Mouse (Mus musculus) brown adipose tissue, adult 24 weeks (tissue): ENCODE measurements around the gene Slc12a9. TPM values are rescaled to one million over a fixed set of nuclear protein-coding genes. Genes with fewer than 3 reads are reported as not detected.
"Not testable (repeated sequence)": the region's sequence is repeated elsewhere in the genome, so short reads cannot be mapped to it uniquely, and the experiment has no call there.

Experiments
- H3K27ac ChIP-seq: fragments of 200-500 bp; replicated peaks from 2 replicates; pipeline ENCODE4 v1.5.1; 2012; ENCODE audit warnings: low read depth, mild to moderate bottlenecking, low read length
- H3K4me1 ChIP-seq: fragments of 200-500 bp; 2 replicates; pipeline ENCODE4 v1.6.1; 2012; ENCODE audit warnings: low read length, mixed read lengths; ENCODE audit not compliant: control insufficient read depth, insufficient read depth, insufficient read length
- H3K4me3 ChIP-seq: fragments of 200-500 bp; 2 replicates; pipeline ENCODE4 v1.5.1; 2012; ENCODE audit warnings: low read depth, mild to moderate bottlenecking, low read length, moderate library complexity; ENCODE audit not compliant: insufficient read depth
- polyA plus RNA-seq: library from polyadenylated mRNA; stranded (reverse); fragments of >200 nt; gene quantifications from 2 replicates; pipeline ENCODE4 v1.2.4, GENCODE M21; 2012; ENCODE audit not compliant: missing spikeins, insufficient read depth, insufficient read length

The Slc12a9 gene
- polyA plus RNA-seq, 1 experiment = 2.5 TPM

DNA sequence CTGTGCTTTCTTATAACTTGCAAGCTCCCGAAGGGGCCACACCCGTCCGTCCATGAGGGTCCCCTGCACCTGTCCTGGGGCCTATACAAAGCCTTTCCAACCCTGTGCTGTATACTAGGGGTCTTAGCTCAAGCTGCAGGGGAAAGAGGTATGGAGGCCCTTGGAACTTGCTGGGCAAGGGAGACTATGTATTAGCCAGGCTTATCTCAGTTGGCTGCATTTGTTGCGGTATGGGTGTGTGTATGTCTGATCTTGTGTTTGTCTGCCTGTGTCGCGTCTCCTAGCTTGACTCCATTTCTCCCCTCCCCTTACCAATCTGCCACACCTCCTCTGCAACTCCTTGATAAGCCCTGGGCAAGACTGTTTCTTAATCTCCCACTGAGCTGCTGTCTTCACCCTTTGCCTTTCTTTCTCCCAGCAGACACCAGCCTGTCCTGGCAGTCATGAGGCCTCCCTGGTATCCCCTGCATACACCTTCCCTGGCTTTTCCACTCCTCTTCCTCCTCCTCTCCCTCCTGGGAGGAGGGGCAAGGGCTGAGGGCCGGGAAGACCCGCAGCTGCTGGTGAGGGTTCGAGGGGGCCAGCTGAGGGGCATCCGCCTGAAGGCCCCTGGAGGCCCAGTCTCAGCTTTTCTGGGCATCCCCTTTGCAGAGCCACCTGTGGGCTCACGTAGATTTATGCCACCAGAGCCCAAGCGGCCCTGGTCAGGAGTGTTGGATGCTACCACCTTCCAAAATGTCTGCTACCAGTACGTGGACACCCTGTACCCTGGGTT is 43.6 kb downstream of the Slc12a9 start:
- H3K4me3 ChIP-seq = peak overlapping the region; percentile 2; the same call in 1 of the 2 replicates

GRCm38 (mm10) chr5:137288999-137289470 is 44.4 kb downstream of the Slc12a9 start:
- Histone ChIP-seq H3K4me1 (no peaks in the 10 kb centered on the region; the same call in 1 of the 2 replicates), H3K27ac (no peak overlapping the region), H3K4me3 (peak overlapping the region; percentile 2; the same call in 1 of the 2 replicates)

More for the DNA sequence above, 43.6 kb downstream of the Slc12a9 start:
- no peaks in the 10 kb centered on the region; the same call in 1 of the 2 replicates for H3K4me1 ChIP-seq
- H3K27ac ChIP-seq = no peak overlapping the region

GRCm38 (mm10) chr5:137287953-137288743 is 45.2 kb downstream of the Slc12a9 start:
- Histone ChIP-seq H3K4me3 (peak overlapping the region; percentile 51), H3K27ac (no peak overlapping the region), H3K4me1 (no peaks in the 10 kb centered on the region; the same call in 1 of the 2 replicates)

DNA sequence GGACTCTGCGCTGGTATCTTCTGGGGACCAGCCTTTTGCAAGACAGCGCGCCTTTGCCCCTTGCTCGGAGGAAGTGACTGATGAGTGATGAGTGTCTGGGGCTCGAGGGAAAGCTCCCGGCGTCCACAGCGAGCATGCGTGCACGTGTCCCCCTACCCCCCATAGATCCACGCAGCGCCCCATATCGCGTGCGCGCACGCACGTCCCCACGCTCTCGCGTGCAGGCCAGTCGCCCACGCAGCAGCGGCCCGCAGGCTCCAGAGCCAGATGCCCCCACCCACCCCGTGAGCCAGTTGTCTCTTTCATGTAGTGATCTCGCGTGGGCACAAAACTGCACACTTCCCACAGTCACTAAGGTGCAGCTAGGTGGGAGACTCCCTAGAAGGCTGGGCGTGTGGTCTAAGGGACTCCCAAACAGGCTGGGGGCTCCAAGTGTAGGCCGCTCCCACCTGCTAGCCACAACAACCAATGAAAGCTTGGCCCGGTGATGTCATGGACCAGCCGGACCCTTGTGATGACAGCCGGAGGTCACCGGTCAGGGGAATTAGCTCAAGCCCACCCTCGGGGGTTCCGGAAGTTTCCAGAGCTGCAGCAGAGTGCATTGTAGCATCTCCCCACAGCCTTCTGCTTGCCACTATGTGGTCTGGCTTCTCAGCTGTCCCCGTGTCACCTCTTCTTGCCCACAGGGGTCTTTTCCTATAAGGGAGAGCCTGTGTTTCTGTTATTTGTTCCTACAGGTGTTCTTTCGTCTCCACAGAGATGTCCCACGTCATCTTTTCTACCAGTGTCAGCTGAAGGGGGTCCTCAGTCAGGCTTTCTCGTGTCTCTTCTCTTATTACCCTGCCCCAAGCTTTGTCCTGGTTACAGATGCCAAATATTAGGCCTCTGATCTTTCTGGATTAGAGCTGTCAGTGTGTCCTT is 46.1 kb downstream of the Slc12a9 start, which contains the start of gene Ache:
Ache (plus strand) TSS at position 488 of the 921 bp plus-strand sequence.
- H3K4me3 ChIP-seq = peak within 1 kb of the TSS; percentile 51
- H3K4me1 ChIP-seq = no peaks in the 10 kb centered on the region
- H3K27ac ChIP-seq = no peak within 1 kb of the TSS

- Histone ChIP-seq H3K4me3 (no peak overlapping the region), H3K27ac (no peak overlapping the region), H3K4me1 (no peaks in the 10 kb centered on the region)
Observed at GRCm38 (mm10) chr5:137286655-137287031, 46.8 kb downstream of the Slc12a9 start.

DNA sequence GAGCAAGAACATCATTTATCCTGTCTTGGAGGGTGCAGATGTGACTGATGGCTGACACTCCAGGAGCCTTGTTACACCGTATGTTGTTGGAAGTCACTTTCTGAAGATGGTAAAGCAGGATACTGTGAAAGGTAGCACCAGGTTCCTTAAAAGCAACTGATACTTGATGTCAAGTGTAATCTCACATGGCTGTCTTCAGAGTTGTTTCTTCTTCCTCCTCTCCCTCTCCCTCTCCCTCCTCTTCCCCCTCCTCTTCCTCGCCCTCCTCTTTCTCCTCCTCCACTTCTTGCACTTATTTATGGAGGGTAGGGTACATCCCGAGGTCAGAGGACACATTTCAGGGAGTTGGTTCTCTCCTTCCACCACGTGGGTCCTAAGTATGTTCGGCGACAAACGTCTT is 47.4 kb downstream of the Slc12a9 start:
- H3K4me3 ChIP-seq = no peak overlapping the region
- no peak overlapping the region for H3K27ac ChIP-seq

DNA sequence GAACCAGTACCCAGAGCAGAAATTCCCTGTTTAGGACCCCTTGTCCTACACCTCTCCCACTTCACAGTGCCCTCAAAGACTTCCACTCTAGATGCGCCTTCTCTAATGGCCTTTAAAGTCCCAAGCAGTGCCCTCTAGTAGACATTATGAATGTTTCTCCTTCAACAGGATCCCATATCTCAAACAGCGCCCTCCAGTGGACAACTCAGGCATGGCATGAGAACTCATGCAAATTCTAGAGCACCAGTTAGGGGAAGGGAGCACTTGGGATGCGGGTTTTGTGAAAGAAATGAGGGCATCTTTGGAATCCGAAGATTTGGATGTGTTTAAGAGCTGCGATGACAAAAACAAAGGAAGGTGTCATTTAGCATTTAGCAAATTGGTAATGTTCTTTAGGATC is 48.4 kb downstream of the Slc12a9 start:
- no peak overlapping the region for H3K4me3 ChIP-seq
- no peak overlapping the region for H3K27ac ChIP-seq
- no peaks in the 10 kb centered on the region for H3K4me1 ChIP-seq

More for the DNA sequence above, 47.4 kb downstream of the Slc12a9 start:
- H3K4me1 ChIP-seq = no peaks in the 10 kb centered on the region

- not testable (repeated sequence) for H3K4me1 ChIP-seq, H3K4me3 ChIP-seq, H3K27ac ChIP-seq
Observed at GRCm38 (mm10) chr5:137284411-137284810, 49.0 kb downstream of the Slc12a9 start.

GRCm38 (mm10) chr5:137277360-137278342 is 55.7 kb downstream of the Slc12a9 start:
- Histone ChIP-seq H3K4me1 (no peaks in the 10 kb centered on the region), H3K4me3 (no peak overlapping the region), H3K27ac (no peak overlapping the region)

DNA sequence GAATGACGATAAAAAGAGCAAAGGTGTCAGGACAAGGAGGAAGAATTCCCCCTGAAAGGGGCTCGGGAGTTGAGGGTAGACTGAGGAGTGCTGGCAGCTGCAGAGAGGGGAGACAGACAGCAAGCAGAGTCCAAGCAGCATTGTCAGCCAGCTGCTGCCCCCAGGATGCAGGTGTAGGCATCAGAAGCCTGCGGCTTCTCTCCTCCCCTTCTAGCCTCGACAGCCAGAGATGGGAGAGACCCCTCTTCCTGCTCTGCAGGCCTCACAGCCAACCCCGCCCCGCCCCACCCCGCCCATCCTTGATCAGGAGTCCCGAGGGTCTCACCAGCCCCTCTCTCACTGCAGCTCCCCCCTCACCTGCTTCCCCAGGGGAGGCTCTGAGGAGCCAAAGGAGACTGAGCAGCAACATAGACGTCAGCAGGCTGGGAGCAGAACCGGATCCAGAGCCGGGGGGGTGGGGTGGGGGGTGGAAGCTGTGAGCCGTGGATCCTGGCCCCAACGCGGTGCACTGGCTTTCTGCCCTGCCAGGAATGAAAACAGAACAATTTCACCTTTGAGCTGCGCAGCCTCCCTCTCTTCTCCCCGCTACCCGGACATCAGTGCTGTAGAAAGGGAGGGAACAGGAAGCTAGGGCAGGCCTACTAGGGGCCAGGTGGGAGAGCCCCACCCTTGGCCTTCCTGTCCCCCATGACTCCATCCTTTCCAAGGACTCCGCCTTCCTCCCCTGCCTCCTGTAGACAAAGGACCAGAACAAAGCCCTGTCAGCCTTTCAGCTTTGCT is 65.1 kb downstream of the Slc12a9 start:
- Histone ChIP-seq H3K4me3 (peak overlapping the region; percentile 55), H3K27ac (peak overlapping the region; percentile 92), H3K4me1 (no peaks in the 10 kb centered on the region)

GRCm38 (mm10) chr5:137264787-137265186 is 68.6 kb downstream of the Slc12a9 start:
- H3K27ac ChIP-seq = no peak overlapping the region

More at GRCm38 (mm10) chr5:137264787-137265186, 68.6 kb downstream of the Slc12a9 start:
- no peak overlapping the region for H3K4me3 ChIP-seq
- no peaks in the 10 kb centered on the region for H3K4me1 ChIP-seq
